Mouse (Mus musculus) thymus, adult 2 months (tissue): ENCODE results near the gene Gli1.

Experiments
- CTCF ChIP-seq: fragments of 200-500 bp; IDR thresholded peaks from 2 replicates; pipeline ENCODE4 v1.5.1; 2012; ENCODE audit warnings: mild to moderate bottlenecking, control low read depth, low read length, moderate library complexity, borderline replicate concordance; ENCODE audit not compliant: control insufficient read depth, poor library complexity, insufficient read depth; ENCODE audit errors: extremely low read depth
- POLR2A ChIP-seq: fragments of 200-500 bp; IDR thresholded peaks from 2 replicates; pipeline ENCODE4 v1.6.1; 2012; ENCODE audit warnings: mild to moderate bottlenecking, low read length, control low read depth, moderate library complexity; ENCODE audit not compliant: control insufficient read depth, poor library complexity, insufficient read depth; ENCODE audit errors: extremely low read depth

- TF ChIP-seq CTCF: no peak
- no peak for TF ChIP-seq POLR2A
Measured at GRCm38 (mm10) chr10:127286194-127286593, 55.6 kb downstream of the Gli1 start.
